Mouse (Mus musculus): ENCODE results near the gene Pmm2.

Pmm2 gene

DNA sequence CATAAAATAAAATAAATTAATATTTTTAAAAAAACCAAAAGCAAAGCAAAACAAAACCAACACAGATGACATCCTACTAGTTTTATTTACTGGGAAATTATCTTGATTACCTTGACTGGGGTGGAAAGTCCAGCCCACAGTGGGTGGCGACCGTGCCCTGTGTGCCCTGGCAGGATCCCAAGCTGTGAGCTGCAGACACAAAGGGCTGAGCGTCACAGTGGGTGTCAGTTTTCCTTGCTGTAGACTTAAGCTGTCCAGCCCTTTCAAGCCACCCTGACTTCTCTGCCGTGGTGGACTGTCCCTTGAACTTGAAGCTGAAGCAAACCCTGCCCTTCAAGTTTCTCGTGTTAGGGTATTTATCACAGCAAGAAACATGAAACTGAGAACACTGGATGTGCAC lies 40.6 kb downstream of the Pmm2 start:
- DNase-seq (ENCODE audit: extremely low read depth, insufficient read length, low spot score) = no peak

DNA sequence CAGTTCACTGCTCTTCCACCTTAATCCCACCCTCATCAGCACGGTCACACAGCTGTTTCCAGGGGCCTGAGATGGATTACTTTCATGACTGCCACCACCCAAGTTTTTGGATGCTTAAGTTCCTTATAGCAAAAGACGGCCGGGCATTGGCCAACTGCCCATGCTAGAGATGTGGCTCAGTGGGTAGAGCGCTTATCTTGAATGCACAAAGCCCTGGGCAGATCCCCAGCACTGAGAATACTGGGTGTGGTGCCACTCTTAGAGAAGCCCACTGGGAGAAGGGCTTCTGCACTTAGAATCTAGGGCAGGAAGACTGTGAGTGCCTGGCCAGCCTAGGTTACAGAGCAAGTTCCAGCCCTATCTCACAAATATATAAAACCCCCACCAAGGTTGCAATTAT lies 41.2 kb downstream of the Pmm2 start:
- no peak for DNase-seq (ENCODE audit: extremely low read depth, insufficient read length, low spot score)

GRCm38 (mm10) chr16:8679780-8680179 lies 42.3 kb downstream of the Pmm2 start:
- no peak for DNase-seq (ENCODE audit: extremely low read depth, insufficient read length, low spot score)

DNA sequence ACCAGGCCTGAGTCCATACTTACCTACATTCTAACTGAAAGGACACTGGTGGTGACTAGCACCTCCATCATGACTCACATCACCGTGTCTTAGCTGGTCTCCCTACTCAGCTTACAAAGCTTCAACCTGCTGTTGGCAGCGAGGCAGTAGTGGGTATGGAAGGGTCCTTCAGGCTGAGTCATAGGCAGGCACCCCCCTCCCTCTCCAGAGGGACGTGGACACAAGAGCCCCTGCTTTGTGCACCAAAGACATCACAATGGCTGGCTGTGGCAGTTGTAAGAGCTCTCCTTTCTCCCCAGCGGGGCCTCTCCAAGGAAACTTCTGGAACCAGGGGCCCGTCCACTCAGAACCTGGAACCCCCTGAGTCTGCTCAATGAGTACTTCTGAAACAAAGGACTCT lies 43.0 kb downstream of the Pmm2 start, which contains the start of gene Gm5767:
TSS of gene Gm5767 (plus strand) at position 301 of the 400 bp plus-strand sequence.
- DNase-seq (ENCODE audit: extremely low read depth, insufficient read length, low spot score) = no peak

DNA sequence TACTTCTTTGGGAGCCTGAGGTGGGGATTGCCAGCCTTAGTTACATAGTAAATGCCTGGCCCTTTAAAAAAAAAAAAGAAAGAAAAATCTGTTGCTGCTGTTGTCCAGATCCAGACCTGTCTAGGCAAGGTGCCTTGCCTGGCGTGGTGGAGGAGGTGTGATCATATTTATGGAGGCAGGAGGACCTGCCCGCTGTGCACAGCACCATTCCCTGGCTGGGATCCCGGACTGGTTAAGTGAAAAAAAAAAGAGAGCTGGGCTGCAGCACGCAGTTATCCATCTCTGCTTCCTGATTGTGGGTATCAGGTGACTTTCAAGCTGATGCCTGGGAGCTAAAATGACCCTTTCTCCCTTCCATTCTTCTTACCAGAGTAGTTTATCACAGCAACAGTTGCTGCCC lies 47.6 kb downstream of the Pmm2 start:
- no peak for DNase-seq (ENCODE audit: extremely low read depth, insufficient read length, low spot score)

DNA sequence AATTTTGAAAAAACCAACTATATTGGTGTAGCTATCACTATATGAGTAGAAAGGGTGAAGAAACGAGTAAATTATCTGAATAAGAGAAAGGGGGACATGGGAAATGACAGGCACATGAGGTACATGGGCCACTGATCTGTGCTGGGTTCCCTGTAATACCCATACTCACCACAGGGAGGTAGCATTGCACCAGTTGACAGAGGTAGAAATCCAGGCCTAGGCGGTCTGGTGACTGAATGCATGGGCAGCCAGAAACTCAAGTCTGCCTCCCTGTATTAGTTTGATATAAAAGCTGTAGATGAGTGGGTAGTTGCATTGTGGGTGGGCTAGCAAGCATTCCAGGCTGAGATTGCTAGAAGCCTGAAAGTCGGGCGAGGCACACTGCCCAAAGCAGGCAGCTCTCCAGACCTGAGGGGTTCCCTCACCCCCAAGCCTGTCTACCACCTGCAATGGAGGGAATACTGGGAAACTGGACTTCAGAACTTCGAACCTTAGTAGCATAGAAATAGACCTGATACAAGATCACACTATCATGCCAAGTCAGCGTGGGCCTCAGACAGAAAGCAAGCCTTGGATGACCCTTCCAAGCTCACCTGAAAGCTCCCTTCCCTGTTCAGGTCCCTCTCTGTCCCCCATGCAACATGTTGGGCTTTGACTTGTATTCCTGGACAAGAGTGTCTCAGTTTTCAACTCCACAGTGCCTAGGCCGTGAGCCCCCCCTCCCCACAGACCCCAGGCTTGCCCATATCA lies 48.8 kb downstream of the Pmm2 start:
- DNase-seq (ENCODE audit: extremely low read depth, insufficient read length, low spot score) = no peak

- no peak for DNase-seq (ENCODE audit: extremely low read depth, insufficient read length, low spot score)
Measured at GRCm38 (mm10) chr16:8686871-8687535, 49.5 kb downstream of the Pmm2 start.

DNA sequence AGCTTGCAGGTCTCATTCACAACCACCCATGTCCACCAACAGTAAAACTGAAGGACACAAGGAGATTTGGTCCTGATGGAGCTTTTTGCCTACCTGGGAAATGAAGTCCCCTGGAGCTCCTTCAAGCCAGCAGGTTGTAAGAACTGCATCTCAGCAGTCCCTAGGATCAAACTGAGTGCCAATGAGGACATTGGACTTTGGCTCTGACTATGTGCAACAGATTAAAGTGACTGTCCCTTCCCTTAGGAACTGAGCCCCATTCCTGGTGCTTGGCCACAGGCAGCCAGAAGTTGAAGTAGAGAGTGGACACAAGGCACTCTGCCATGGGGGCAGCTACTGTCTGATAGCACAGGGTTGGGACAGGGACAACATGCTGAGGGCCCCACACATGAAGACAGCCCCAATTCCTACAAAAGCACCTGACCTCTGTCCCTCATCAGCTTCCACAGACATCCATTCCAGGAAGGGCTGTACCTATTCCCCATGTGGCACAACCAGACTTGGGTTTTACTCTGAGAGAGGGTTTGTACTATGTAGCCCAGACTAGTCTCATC lies 50.2 kb downstream of the Pmm2 start:
- DNase-seq (ENCODE audit: extremely low read depth, insufficient read length, low spot score) = no peak

DNA sequence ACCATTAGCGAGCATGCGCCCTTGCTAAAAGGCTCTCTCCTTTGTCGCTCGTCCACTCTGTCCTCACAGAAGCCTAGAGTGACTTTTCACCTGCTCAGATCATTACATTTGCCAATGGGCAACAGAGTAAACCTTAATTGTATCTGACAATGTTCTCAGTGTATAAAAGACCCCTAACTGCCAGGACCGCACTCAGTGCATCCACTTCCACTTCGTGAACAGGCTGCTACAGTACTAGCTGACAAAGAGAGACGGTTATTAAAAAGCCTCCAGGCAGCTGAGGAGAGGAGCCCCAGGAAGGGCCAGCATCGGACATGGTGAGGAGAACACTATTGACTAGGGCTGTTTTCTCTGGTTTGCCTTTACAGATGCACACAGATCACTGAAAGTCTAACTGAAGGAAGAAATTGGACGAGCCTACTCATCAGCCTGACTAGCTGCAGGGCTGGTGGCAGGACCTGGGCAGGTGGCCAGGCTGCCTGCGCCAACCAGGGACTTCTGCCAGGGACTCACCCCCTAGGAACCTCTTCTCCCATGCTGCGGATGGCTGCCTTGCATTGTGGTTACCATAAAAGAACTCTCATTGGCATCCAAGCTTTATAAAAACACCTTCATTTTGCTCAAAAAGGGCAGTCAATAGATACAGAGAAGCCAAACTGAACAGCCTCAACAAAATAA lies 52.6 kb downstream of the Pmm2 start:
- peak; percentile 65 for DNase-seq (ENCODE audit: extremely low read depth, insufficient read length, low spot score)

- no peak for DNase-seq (ENCODE audit: extremely low read depth, insufficient read length, low spot score)
Measured at GRCm38 (mm10) chr16:8691206-8691605, 53.7 kb downstream of the Pmm2 start.

- DNase-seq (ENCODE audit: extremely low read depth, insufficient read length, low spot score) = no peak
Measured at GRCm38 (mm10) chr16:8699556-8699955, 62.1 kb downstream of the Pmm2 start.

DNA sequence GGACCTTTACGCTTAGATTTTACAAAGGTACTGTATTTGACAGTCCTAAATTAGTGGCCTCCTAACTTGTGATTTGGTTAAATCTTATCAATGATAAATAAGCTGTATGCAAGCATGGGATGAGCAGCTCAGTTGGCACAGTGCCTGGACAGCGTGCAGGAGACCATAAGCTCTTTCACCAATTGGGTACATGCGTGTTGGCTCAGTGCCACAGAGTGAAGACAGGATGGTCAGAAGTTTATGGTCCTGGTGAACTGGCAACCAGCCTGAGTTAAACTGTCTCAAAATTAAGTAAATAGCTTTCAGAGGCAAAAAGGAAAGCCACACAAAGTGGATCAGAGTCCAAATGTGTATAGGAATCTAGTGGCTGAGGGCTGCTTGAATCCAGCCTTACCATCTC lies 63.1 kb downstream of the Pmm2 start:
- no peak for DNase-seq (ENCODE audit: extremely low read depth, insufficient read length, low spot score)

GRCm38 (mm10) chr16:8711998-8712397 lies 74.5 kb downstream of the Pmm2 start:
- DNase-seq (ENCODE audit: extremely low read depth, insufficient read length, low spot score) = no peak

All from 3134 (cell line).